Mouse (Mus musculus) natural killer cell, adult 2 months (primary cell): ENCODE results near the gene Gm4791.

Source experiments
- DNase-seq, 2 experiments: peaks; one replicate each; pipeline ENCODE4 v3.0.0; 2022; ENCODE audit warnings: low spot score in 2 of 2

Gm4791 gene

DNA sequence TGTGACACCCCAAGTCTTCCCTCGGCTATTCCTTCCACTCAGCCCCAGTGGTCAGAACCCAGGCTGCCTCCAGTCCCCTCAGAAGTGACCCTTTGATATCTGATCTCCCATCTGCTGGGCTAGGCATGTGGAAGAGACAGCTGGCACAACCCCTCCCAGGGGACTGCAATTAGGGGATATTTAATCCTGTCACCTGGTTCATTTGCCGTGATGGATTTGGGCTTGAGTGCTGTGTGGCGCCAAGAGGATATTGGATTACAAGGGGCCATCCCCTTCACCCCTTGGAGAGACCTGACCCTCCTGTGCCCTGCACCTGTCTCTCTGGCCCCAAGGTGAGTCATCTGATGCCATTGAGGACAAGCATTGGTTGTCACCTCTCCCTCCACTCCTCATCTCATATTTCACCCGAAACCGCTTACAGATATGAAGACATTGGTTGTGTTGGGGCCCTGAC lies at the start of gene Gm4791:
Gene Gm4791 (plus strand): TSS at position 404 of the 454 bp plus-strand sequence.
- DNase-seq, result no peak

DNA sequence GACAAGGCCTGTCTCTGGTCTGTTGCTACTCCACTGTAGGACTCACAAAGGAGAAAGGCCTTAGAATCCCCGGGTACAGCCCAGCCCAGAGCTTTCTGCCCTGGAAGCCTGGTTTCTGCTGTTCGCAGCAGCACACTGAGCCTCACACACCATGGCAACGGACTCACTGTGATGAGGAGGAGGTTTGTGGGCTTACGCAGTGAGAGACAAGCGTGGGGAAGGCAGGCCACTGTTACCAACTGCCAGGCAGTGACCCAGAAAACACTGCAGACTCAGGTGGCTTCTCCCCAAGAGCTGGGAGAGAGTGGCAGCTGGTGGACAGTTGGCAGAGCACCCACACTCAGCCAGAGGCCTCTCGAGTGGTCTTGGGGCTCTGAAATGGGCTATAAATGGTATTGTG lies 42.3 kb upstream of the Gm4791 start:
- no peak for DNase-seq

DNA sequence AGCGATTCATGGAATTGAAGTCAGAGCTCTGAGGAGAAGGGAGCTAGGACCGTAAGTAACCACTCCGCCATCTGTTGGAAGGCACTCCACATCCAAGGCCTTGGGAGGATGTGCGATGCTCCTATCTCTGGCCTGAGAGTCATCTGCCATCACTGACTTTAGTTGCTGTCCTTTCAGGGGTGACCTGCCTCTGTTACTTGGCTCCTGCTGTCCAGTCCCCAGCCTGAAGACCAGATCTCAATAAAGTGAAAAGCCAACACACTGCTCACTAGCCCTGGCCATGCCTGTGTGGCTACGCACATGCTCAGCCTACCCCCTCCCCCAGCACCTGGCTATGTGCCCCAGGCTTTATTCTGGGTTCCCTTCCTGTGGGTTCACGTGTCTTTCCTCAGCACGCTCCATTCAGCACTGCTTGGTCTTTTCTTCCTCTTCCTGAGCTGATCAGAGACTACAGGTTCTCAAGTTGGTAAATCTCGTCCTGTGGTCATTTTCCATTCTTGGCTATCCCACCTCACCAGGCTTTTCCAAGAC lies 41.1 kb upstream of the Gm4791 start:
- DNase-seq, result no peak

DNA sequence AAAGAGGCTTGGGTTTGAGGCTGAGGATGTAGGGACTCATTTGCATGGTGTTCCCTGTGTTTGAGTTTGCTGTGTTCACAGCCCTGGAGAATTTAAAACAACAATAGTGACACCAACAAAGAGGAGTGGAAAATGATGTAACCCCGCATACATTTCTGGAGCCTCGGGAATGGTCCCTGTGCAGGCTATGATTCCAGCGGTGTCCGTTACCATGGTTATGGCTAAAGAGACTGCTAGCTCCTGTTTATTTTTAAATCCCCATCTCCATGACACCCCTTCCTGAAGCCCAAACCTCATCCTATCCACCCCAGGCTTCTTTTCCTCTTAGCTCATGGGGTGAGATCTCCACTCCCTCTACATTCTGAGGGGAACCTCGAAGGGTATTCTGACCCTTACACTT lies 32.5 kb upstream of the Gm4791 start:
- DNase-seq, result no peak

DNA sequence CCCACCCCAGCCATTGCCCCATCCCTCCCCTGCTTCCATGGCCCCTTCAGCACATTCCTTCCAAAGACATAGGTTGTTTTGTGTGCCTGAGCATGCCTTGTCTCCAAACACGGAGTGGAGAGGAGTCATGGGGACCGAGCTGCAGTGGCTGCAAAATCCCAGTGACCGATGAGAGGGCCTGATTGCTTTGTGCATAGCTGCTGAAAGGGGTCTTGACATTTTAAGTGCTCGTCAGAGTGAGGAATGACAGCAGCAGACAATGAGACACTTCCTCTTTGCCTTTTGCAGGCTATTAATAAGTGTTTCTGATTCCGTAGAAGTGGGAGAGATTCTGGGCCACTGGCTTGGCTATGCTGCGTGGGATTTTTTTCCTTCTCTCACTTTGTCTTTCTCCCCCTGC lies 29.6 kb upstream of the Gm4791 start:
- no peak for DNase-seq

GRCm38 (mm10) chr9:46969406-46969805 lies 29.1 kb upstream of the Gm4791 start:
- no peak for DNase-seq

DNA sequence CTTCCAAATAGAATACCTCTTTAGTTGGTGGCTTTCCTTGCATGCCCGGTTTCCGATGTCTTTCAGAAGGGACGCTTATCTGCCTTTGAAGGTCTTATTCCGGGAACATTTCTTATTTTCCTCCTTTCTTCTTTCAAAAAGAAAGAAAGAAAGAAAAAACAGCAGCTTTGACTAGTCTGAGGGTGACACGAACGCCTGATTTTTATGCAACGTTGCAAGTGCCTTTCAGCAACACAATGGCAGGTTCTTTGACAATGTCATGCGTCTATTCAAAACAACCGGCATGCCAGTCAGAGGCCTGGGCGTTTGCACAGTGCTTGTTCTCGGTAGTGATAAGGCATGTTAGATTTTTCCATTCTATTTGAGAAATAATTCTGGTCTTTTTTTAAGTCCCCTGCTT lies 19.7 kb upstream of the Gm4791 start:
- DNase-seq, result no peak

DNA sequence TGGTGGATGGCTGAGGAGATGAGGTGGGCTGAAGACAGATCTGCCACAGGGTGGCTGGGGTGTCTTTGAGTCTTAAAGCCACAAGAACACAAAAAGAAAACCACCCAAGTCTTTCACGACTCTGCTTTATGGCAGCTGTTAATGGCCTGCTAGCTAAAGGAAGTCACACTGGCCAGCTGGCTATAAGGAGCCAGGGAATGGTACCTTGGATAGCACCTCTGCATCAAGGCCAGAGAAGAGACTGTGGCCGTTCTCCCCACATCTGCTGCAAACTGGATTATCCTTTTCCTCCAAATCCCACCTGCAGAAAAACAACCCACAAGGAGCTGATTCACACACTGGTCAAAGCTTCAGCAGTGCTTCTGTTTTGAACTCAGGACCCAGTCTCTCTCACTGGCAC lies 18.4 kb upstream of the Gm4791 start:
- no peak for DNase-seq

- no peak for DNase-seq
Measured at GRCm38 (mm10) chr9:46983471-46983870, 15.1 kb upstream of the Gm4791 start.

DNA sequence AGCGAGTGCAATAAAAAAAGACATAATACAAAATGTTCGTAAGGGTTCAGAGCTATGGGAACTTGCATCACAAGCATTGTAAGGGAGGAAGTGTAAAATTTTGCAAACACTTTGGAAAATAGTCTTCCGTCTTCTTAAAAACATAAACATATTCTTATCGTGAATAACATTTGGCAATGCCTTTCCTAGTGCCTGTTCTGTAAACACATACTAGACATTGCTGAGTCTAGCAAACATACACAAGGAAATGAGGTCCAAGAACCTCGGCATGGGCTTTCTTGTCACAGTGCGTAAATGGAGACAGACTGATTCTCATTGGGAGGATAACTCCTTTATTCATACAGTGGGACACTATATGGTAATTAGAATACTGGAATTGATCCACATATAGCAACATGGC lies 43.0 kb downstream of the Gm4791 start:
- DNase-seq, result no peak
